Mouse (Mus musculus) spleen, embryonic (tissue): ENCODE measurements around the gene Cckbr.

ENCODE experiments used
- CTCF ChIA-PET: fragments of 350-600 bp; sonication (Branson Sonifier 250); formaldehyde crosslinking; loops from one replicate; lab custom pipeline; 2022; lab: Charles Lee

Cckbr gene

GRCm38 (mm10) chr7:105425424-105426043 is at the start of gene Cckbr:
Gene Cckbr (plus strand): TSS chr7:105425731.
- CTCF ChIA-PET: no interaction called here

GRCm38 (mm10) chr7:105380329-105380728 is 45.2 kb upstream of the Cckbr start:
- CTCF ChIA-PET: no interaction called here

GRCm38 (mm10) chr7:105387696-105388095 is 37.8 kb upstream of the Cckbr start:
- CTCF ChIA-PET: no interaction called here

GRCm38 (mm10) chr7:105390236-105390635 is 35.3 kb upstream of the Cckbr start:
- CTCF ChIA-PET: no interaction called here

GRCm38 (mm10) chr7:105394606-105395005 is 30.9 kb upstream of the Cckbr start:
- CTCF ChIA-PET: no interaction called here

GRCm38 (mm10) chr7:105395131-105395820 is 30.3 kb upstream of the Cckbr start:
- CTCF ChIA-PET: no interaction called here

- CTCF ChIA-PET: no interaction called here
These were observed 29.4 kb upstream of the Cckbr start for GRCm38 (mm10) chr7:105396126-105396525.

- CTCF ChIA-PET: interaction anchor here (0.7 kb wide), 1 partner anchor 67 kb away, joined by 11 read pairs; no protein-coding TSS in a partner anchor
These were observed 26.2 kb upstream of the Cckbr start for GRCm38 (mm10) chr7:105399058-105399934.

- CTCF ChIA-PET: interaction anchor here (0.7 kb wide), 1 partner anchor 66 kb away, joined by 11 read pairs; no protein-coding TSS in a partner anchor
These were observed 25.5 kb upstream of the Cckbr start, which contains the start of gene Fam160a2 for GRCm38 (mm10) chr7:105399935-105400624. Gene Fam160a2 (minus strand): TSS chr7:105400054.

- CTCF ChIA-PET: no interaction called here
These were observed 21.3 kb upstream of the Cckbr start, which contains the start of gene Cnga4 for GRCm38 (mm10) chr7:105404268-105404667. Gene Cnga4 (plus strand): TSS chr7:105404568.

GRCm38 (mm10) chr7:105406322-105406721 is 19.2 kb upstream of the Cckbr start:
- CTCF ChIA-PET: no interaction called here

GRCm38 (mm10) chr7:105411874-105412632 is 13.5 kb upstream of the Cckbr start:
- CTCF ChIA-PET: interaction anchor here (0.7 kb wide), 1 partner anchor 9 kb away, joined by 4 read pairs; no protein-coding TSS in a partner anchor

GRCm38 (mm10) chr7:105414385-105414784 is 11.1 kb upstream of the Cckbr start:
- CTCF ChIA-PET: no interaction called here

- CTCF ChIA-PET: no interaction called here
These were observed 9.0 kb upstream of the Cckbr start for GRCm38 (mm10) chr7:105416529-105416928.

GRCm38 (mm10) chr7:105418106-105418505 is 7.4 kb upstream of the Cckbr start:
- CTCF ChIA-PET: no interaction called here

GRCm38 (mm10) chr7:105420903-105421302 is 4.6 kb upstream of the Cckbr start:
- CTCF ChIA-PET: interaction anchor here (1.1 kb wide), 1 partner anchor 9 kb away, joined by 4 read pairs; no protein-coding TSS in a partner anchor

GRCm38 (mm10) chr7:105424368-105424767 is 1.2 kb upstream of the Cckbr start:
- CTCF ChIA-PET: interaction anchor here (0.6 kb wide), 1 partner anchor 8 kb away, joined by 3 read pairs; no protein-coding TSS in a partner anchor

- CTCF ChIA-PET: interaction anchor here (0.6 kb wide), 1 partner anchor 325 kb away, joined by 3 read pairs; no protein-coding TSS in a partner anchor
These were observed 520 bp downstream of the Cckbr start for GRCm38 (mm10) chr7:105426051-105426450.

GRCm38 (mm10) chr7:105432058-105432457 is 6.5 kb downstream of the Cckbr start:
- CTCF ChIA-PET: no interaction called here

- CTCF ChIA-PET: no interaction called here
These were observed 8.3 kb downstream of the Cckbr start for GRCm38 (mm10) chr7:105433859-105434258.
